ENCODE assay signal across 8 mouse cellular contexts in the genomic region with DNA sequence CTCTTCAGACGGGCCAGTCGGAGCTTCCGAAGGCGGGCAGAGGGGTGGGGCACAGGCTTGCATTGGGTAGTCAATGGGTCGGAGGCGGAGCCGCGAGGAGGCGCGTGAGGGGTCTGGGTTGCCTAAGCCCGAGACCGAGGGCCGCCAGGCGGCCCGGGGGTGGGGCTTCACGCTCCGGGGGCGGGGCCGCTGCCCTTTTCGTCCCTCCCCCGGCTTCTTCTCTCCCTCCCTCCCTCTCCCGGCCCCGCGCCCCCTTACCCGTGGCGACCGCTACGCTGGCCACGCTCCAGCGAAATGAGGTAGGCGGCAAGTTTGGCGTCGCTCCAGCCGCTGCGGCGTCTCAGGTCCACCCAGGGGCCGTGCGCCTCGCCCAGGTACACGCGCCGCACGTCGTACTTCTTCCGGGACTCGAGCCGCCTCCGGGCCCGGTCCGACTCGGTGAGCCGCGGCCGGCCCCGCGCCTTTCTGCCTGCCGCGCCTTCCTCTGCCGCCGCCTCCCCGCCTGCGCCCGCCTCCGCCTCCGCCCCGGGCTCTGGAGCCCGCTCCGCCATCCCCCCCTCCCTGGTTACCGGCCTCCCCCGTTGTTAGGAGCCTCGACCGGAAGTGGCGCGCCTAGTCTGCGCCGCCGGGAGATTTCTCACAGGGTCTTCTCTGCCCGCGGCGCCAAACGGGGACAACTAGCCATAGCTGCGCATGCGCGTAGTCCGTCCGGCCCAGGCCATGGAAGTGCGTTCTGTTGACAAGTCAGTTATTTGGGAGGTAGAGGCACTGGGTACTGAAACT. TPM values are rescaled to one million over a fixed set of nuclear protein-coding genes. Genes with fewer than 3 reads are reported as not detected.
DNase-seq lines count a peak whose midpoint lies in the region; ATAC-seq and TF ChIP-seq lines count a peak whose summit lies in the region.

TSS of gene Gm49318 (minus strand) at position 469 of the 783 bp plus-strand sequence.
TSS of gene Zfp653 (minus strand) at position 586 of the 783 bp plus-strand sequence.

- ATAC-seq in forebrain, postnatal 0 days: peak; percentile 97
- ATAC-seq in hematopoietic stem cell, adult 5-6 weeks (replicated peaks in 1 of 2; ENCODE audit: insufficient read depth in 1 of 2, low FRiP score in 2 of 2, low TSS enrichment in 1 of 2, low read depth in 1 of 2, poor library complexity in 2 of 2, severe bottlenecking in 2 of 2): peak; percentile 94 to 98
- ATAC-seq in lung, embryonic 16.5 days (ENCODE audit: low read depth): peak; percentile 98

- TF ChIP-seq POLR2A in MEL (IDR thresholded peaks at IDR 0.05; ENCODE audit: control insufficient read depth in 1 of 2, insufficient read depth in 1 of 2, low read depth in 1 of 2, low read length in 2 of 2, poor library complexity in 1 of 2): peak; percentile 92 to 98
- peak; percentile 92 for TF ChIP-seq POLR2A in cerebellum, adult 2 months (IDR thresholded peaks at IDR 0.05; ENCODE audit: borderline replicate concordance, insufficient read depth, low read length)

- peak within 1 kb of the TSS; percentile 59 for H3K4me2 ChIP-seq in forebrain, postnatal 0 days (ENCODE audit: low read depth)
- H3K4me2 ChIP-seq in lung, embryonic 16.5 days (ENCODE audit: low read depth, low read length): peak within 1 kb of the TSS; percentile 71

- no peaks in the 10 kb centered on the region for H3K27me3 ChIP-seq in MEL (ENCODE audit: control insufficient read depth in 1 of 2, insufficient read depth in 2 of 2, low read length in 2 of 2)
- H3K27me3 ChIP-seq in cerebellum, adult 2 months (ENCODE audit: control insufficient read depth, insufficient read depth, low read length): no peaks in the 10 kb centered on the region
- H3K27me3 ChIP-seq in forebrain, postnatal 0 days (ENCODE audit: insufficient read depth, low read length): no peaks in the 10 kb centered on the region
- H3K27me3 ChIP-seq in lung, embryonic 16.5 days (ENCODE audit: control insufficient read depth, insufficient read depth, low read depth, low read length): no peaks in the 10 kb centered on the region

- H3K4me3 ChIP-seq in MEL (ENCODE audit: control insufficient read depth in 1 of 2, insufficient read depth in 1 of 2, low read depth in 2 of 2, low read length in 2 of 2): peak within 1 kb of the TSS; percentile 74 to 78
- H3K4me3 ChIP-seq in cerebellum, adult 2 months (replicated peaks; ENCODE audit: insufficient read depth, low read depth, low read length): peak within 1 kb of the TSS; percentile 79
- peak within 1 kb of the TSS; percentile 79 for H3K4me3 ChIP-seq in forebrain, postnatal 0 days (ENCODE audit: low read depth, low read length)
- H3K4me3 ChIP-seq in lung, embryonic 16.5 days (ENCODE audit: low read length): peak within 1 kb of the TSS; percentile 55

- TF ChIP-seq EP300 in MEL (IDR thresholded peaks at IDR 0.05; ENCODE audit: low read depth in 1 of 2, low read length in 2 of 2): peak in 1 of 2 experiments; percentile 39; a peak in 2 of 4 replicates

- H3K36me3 ChIP-seq in MEL (ENCODE audit: control insufficient read depth in 1 of 2, insufficient read depth in 2 of 2, low read length in 2 of 2): peaks cover 0 to 6% of the 10 kb centered on the region in 2 experiments; a peak in 2 of 4 replicates
- peaks cover 46% of the 10 kb centered on the region for H3K36me3 ChIP-seq in forebrain, postnatal 0 days (ENCODE audit: insufficient read depth)
- H3K36me3 ChIP-seq in lung, embryonic 16.5 days (ENCODE audit: control insufficient read depth, insufficient read depth, low read length): peaks cover 3% of the 10 kb centered on the region; the same call in 1 of the 2 replicates

- TF ChIP-seq RAD21 in MEL (IDR thresholded peaks at IDR 0.05; ENCODE audit: low read depth, low read length): no peak

- peaks cover 6% of the 10 kb centered on the region for H3K79me2 ChIP-seq in MEL (ENCODE audit: control insufficient read depth, insufficient read depth, low read length, poor library complexity)

- peak within 1 kb of the TSS; percentile 83 for H3K9ac ChIP-seq in MEL (ENCODE audit: control insufficient read depth, low read depth, low read length, poor library complexity, severe bottlenecking)
- peak within 1 kb of the TSS; percentile 88 for H3K9ac ChIP-seq in forebrain, postnatal 0 days
- peak within 1 kb of the TSS; percentile 69 for H3K9ac ChIP-seq in lung, embryonic 16.5 days (ENCODE audit: low read length)

- DNase-seq in MEL (ENCODE audit: low read depth, low spot score): peak; percentile 100
- peak; percentile 97 to 98 for DNase-seq in cerebellum, adult 2 months
- DNase-seq in forebrain, postnatal 0 days: peak; percentile 99
- DNase-seq in layer of hippocampus, adult 9-10 months (ENCODE audit: low spot score): peak; percentile 87
- peak; percentile 93 for DNase-seq in ovary, postnatal 10 days (ENCODE audit: low spot score)
- peak; percentile 93 to 95 for DNase-seq in thymus, postnatal 10 days (ENCODE audit: low spot score in 2 of 2)

- no peaks in the 10 kb centered on the region for H3K9me3 ChIP-seq in MEL (replicated peaks; ENCODE audit: insufficient read depth, low read length)
- H3K9me3 ChIP-seq in forebrain, postnatal 0 days (ENCODE audit: low read length): no peaks in the 10 kb centered on the region
- no peaks in the 10 kb centered on the region for H3K9me3 ChIP-seq in lung, embryonic 16.5 days (ENCODE audit: control insufficient read depth, low read length)

- peaks cover 1 to 10% of the 10 kb centered on the region in 2 experiments for H3K4me1 ChIP-seq in MEL (ENCODE audit: control insufficient read depth in 1 of 2, insufficient read depth in 2 of 2, low read length in 2 of 2)
- peaks cover 27% of the 10 kb centered on the region for H3K4me1 ChIP-seq in cerebellum, adult 2 months (ENCODE audit: control insufficient read depth, insufficient read depth, low read length)
- 0 out of 2 replicates have a peak, but pooled peaks cover 4% of the 10 kb centered on the region for H3K4me1 ChIP-seq in forebrain, postnatal 0 days (ENCODE audit: insufficient read depth)
- peaks cover 8% of the 10 kb centered on the region for H3K4me1 ChIP-seq in lung, embryonic 16.5 days (replicated peaks; ENCODE audit: control insufficient read depth, insufficient read depth, low read length)

- WGBS in cerebellum, adult 2 months: under 1% methylated on average over 70 of the region's 87 CpGs
- WGBS in forebrain, postnatal 0 days: under 1% methylated on average over 72 of the region's 87 CpGs
- under 1% methylated on average over 61 of the region's 87 CpGs for WGBS in lung, embryonic 16.5 days

- peak in 1 of 3 experiments; percentile 5; a peak in 1 of 6 replicates for TF ChIP-seq CTCF in MEL (IDR thresholded peaks at IDR 0.05 in 2 of 3, conservative IDR thresholded peaks at IDR 0.05 in 1 of 3; ENCODE audit: control insufficient read depth in 1 of 3, insufficient read depth in 1 of 3, low read depth in 2 of 3, low read length in 3 of 3, poor library complexity in 1 of 3, severe bottlenecking in 1 of 3)
- no peak for TF ChIP-seq CTCF in cerebellum, adult 2 months (IDR thresholded peaks at IDR 0.05; ENCODE audit: borderline replicate concordance, insufficient read depth, low read depth, low read length)
- TF ChIP-seq CTCF in forebrain, postnatal 0 days (IDR thresholded peaks at IDR 0.05; ENCODE audit: low read depth): peak; percentile 26

- H3K27ac ChIP-seq in MEL (ENCODE audit: control insufficient read depth, low read depth, low read length): peak within 1 kb of the TSS; percentile 69
- H3K27ac ChIP-seq in cerebellum, adult 2 months (ENCODE audit: insufficient read depth, low read length): peak within 1 kb of the TSS; percentile 76
- H3K27ac ChIP-seq in forebrain, postnatal 0 days (ENCODE audit: low read depth, low read length): peak within 1 kb of the TSS; percentile 96
- H3K27ac ChIP-seq in lung, embryonic 16.5 days (ENCODE audit: low read length): peak within 1 kb of the TSS; percentile 96

TF ChIP-seq in MEL, 35 proteins besides CTCF, POLR2A, EP300 and RAD21 (continues in another document):
- TF ChIP-seq MYC (IDR thresholded peaks at IDR 0.05; ENCODE audit: low read depth, low read length) (peak; percentile 53; the same call in 1 of the 2 replicates), POLR2AphosphoS2 (IDR thresholded peaks at IDR 0.05; ENCODE audit: low read length) (peak; percentile 99), POLR2AphosphoS5 (IDR thresholded peaks at IDR 0.05; ENCODE audit: borderline replicate concordance, low read depth, low read length) (peak; percentile 69; the same call in 1 of the 2 replicates), ETS1 (IDR thresholded peaks at IDR 0.05; ENCODE audit: low read depth, low read length) (peak; percentile 55), ZKSCAN1 (IDR thresholded peaks at IDR 0.05; ENCODE audit: low read depth, low read length) (peak; percentile 14; the same call in 1 of the 2 replicates), MYB (IDR thresholded peaks at IDR 0.05; ENCODE audit: low read depth, low read length) (peak; percentile 68), KAT2A (conservative IDR thresholded peaks at IDR 0.05; ENCODE audit: low read depth, low read length) (peak; percentile 96), TAL1 (IDR thresholded peaks at IDR 0.05; ENCODE audit: low read length) (no peak), TCF12 (IDR thresholded peaks at IDR 0.05; ENCODE audit: low read depth, low read length) (peak; percentile 83), MAFK (IDR thresholded peaks at IDR 0.05; ENCODE audit: borderline replicate concordance, low read depth, low read length) (no peak; the same call in 1 of the 2 replicates), ZC3H11A (IDR thresholded peaks at IDR 0.05; ENCODE audit: low read depth, low read length) (0 out of 2 replicates have a peak, but pooled peaks have one; percentile 29), HCFC1 (IDR thresholded peaks at IDR 0.05; ENCODE audit: low read depth, low read length) (peak; percentile 98)

RNA-seq across cellular contexts. Expression of gene Gm49318, which starts in this region (rescaled TPM):
- not detected in 2 replicates for total RNA-seq in MEL (2012; rRNA removed)
- polyA plus RNA-seq in MEL (2012; ENCODE audit: insufficient read depth in 1 of 2, insufficient read length in 2 of 2, low read depth in 1 of 2, low replicate concordance in 2 of 2, missing spikeins in 1 of 2): not detected
- polyA plus RNA-seq in cerebellum, adult 2 months (2012; rRNA removed): not detected in 2 replicates
- not detected in 2 replicates for total RNA-seq in forebrain, postnatal 0 days (2014; rRNA removed)
- polyA plus RNA-seq in forebrain, postnatal 0 days (2015; fragmentation: Nextera tagmentation; extraction: Ambion mirVana): not detected in 2 replicates
- not detected in 2 replicates for total RNA-seq in hematopoietic stem cell, adult 5-6 weeks (2017)
- not detected in 2 replicates for polyA plus RNA-seq in lung, embryonic 16.5 days (2015; fragmentation: Nextera tagmentation; extraction: Ambion mirVana)

RNA-seq across cellular contexts. Expression of gene Zfp653, which starts in this region (rescaled TPM):
- 16.7 and 19.2 TPM in 2 replicates for total RNA-seq in MEL (2012; rRNA removed)
- 10 to 100 TPM in 1 of 2 experiments, not detected in 1; 40.4 TPM for polyA plus RNA-seq in MEL (2012; ENCODE audit: insufficient read depth in 1 of 2, insufficient read length in 2 of 2, low read depth in 1 of 2, low replicate concordance in 2 of 2, missing spikeins in 1 of 2)
- 45.4 and 48.3 TPM in 2 replicates for polyA plus RNA-seq in cerebellum, adult 2 months (2012; rRNA removed)
- total RNA-seq in forebrain, postnatal 0 days (2014; rRNA removed): 31.0 and 32.3 TPM in 2 replicates
- polyA plus RNA-seq in forebrain, postnatal 0 days (2015; fragmentation: Nextera tagmentation; extraction: Ambion mirVana): 13.3 and 16.3 TPM in 2 replicates
- total RNA-seq in hematopoietic stem cell, adult 5-6 weeks (2017): 11.1 and 12.9 TPM in 2 replicates
- 12.8 and 15.0 TPM in 2 replicates for polyA plus RNA-seq in lung, embryonic 16.5 days (2015; fragmentation: Nextera tagmentation; extraction: Ambion mirVana)

Comparison
In these comparisons a context has a peak if more than half of its experiments do, and no peak if none do; other contexts are left out.
1. Peak in every context shown above with its lines: DNase-seq, ATAC-seq, H3K4me3 ChIP-seq and H3K27ac ChIP-seq.